Mouse (Mus musculus): Measurements from ENCODE around the gene Gfpt2. TPM values are rescaled to one million over a fixed set of nuclear protein-coding genes. Genes with fewer than 3 reads are reported as not detected.

The Gfpt2 gene
- 1.6 TPM for polyA plus RNA-seq (2014; fragmentation: Illumina TruSeq; extraction: RNeasy Lipid Tissue Mini Kit (QIAGEN cat#74804); ENCODE audit: low read depth, low replicate concordance)

DNA sequence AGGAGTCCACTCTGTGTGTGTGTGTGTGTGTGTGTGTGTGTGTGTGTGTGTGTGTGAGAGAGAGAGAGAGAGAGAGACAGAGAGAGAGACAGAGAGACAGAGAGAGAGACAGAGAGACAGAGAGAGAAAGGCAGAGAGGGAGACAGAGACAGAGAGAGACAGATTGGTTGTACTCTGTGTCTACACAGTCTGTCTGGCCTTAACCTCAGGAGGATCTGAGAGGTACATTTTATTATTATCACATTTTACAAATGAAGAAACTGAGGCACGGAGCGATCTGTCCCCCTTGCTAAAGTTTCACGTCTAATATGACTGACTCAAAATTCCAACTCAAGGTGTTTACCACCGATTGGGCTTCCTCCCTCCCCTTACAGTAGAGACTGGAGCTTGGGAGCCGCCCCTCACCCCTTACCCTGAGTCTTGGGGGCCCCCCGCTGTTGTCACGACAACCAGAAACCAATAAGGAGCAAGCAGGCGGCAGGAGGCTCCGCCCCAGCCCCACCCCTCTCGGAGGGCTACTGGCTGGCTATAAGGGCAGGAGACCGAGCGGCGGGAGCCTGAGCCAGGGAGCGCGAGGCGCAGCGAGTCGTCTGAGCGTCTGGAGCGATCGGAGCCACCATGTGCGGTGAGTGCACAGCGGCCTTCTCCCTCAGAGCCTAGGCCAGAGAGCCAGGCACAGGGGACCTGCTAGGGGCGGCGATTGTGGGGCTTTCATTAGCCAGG is at the start of gene Gfpt2:
Gene Gfpt2, plus strand, starts transcription at position 560 of the 723 bp plus-strand sequence.

DNA sequence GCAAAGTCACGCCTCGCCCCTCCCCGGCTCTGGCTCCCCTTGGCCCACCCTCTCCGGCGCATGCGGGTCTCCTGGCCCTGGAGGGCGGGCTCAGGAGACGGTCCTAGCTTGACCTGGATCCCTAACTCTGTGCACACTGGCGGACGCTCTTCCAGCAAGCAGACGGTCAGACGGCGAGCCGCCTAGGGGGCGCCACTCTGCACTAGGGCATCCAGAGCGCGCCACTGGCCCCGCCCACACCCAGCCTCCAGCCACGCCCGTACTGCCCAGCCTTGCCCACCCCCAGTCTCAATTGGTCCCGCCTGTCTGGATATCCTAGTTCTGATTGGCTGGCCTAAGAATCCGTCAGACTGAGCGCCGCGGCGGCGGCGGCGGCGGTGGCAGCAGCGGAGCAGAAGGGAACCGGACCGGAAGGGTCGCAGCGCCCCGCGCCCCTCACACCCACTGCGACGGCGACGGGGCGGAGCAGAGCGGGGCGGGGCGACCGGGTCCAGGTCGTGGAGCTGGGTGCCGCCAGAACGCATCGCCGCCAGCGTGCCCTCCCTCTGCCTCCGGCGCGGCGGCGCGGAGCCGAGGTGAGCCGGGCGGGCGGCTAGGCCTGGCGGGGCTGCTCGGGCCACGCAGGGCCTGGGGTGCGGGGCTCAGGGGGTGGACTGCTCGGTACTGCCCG is 52.6 kb downstream of the Gfpt2 start, which contains the start of gene Mapk9:
Gene Mapk9, plus strand, starts transcription at position 351 of the 670 bp plus-strand sequence.

Other genes with a start within 250 kb of the Gfpt2 start
- gene Olfr1380, start 237.3 kb upstream of the Gfpt2 start, polyA plus RNA-seq (2014; fragmentation: Illumina TruSeq; extraction: RNeasy Lipid Tissue Mini Kit (QIAGEN cat#74804); ENCODE audit: low read depth, low replicate concordance): not detected
- 0.35 TPM for gene Flt4, start 184.9 kb upstream of the Gfpt2 start, polyA plus RNA-seq (2014; fragmentation: Illumina TruSeq; extraction: RNeasy Lipid Tissue Mini Kit (QIAGEN cat#74804); ENCODE audit: low read depth, low replicate concordance)
- gene Scgb3a1, start 130.6 kb upstream of the Gfpt2 start, polyA plus RNA-seq (2014; fragmentation: Illumina TruSeq; extraction: RNeasy Lipid Tissue Mini Kit (QIAGEN cat#74804); ENCODE audit: low read depth, low replicate concordance): not detected
- gene Cnot6, start 81.5 kb upstream of the Gfpt2 start, polyA plus RNA-seq (2014; fragmentation: Illumina TruSeq; extraction: RNeasy Lipid Tissue Mini Kit (QIAGEN cat#74804); ENCODE audit: low read depth, low replicate concordance): 122 TPM
- gene Mapk9, start 52.6 kb downstream of the Gfpt2 start, polyA plus RNA-seq (2014; fragmentation: Illumina TruSeq; extraction: RNeasy Lipid Tissue Mini Kit (QIAGEN cat#74804); ENCODE audit: low read depth, low replicate concordance): 120 TPM
- gene Rasgef1c, start 107.7 kb downstream of the Gfpt2 start, polyA plus RNA-seq (2014; fragmentation: Illumina TruSeq; extraction: RNeasy Lipid Tissue Mini Kit (QIAGEN cat#74804); ENCODE audit: low read depth, low replicate concordance): 0.10 TPM
- 42.8 TPM for gene Rnf130, start 231.2 kb downstream of the Gfpt2 start, polyA plus RNA-seq (2014; fragmentation: Illumina TruSeq; extraction: RNeasy Lipid Tissue Mini Kit (QIAGEN cat#74804); ENCODE audit: low read depth, low replicate concordance)

All from testis, adult 10 weeks (tissue).